Mouse (Mus musculus) thymus, postnatal 10 days (tissue): Measurements from ENCODE around the gene Slc2a4.
"Not testable (repeated sequence)": the region's sequence is repeated elsewhere in the genome, so short reads cannot be mapped to it uniquely, and the experiment has no call there.

ENCODE experiments used
- DNase-seq, 2 experiments: peaks; one replicate each; pipeline ENCODE4 v3.0.0; 2021; ENCODE audit warnings: low spot score in 2 of 2

Slc2a4 gene

DNA sequence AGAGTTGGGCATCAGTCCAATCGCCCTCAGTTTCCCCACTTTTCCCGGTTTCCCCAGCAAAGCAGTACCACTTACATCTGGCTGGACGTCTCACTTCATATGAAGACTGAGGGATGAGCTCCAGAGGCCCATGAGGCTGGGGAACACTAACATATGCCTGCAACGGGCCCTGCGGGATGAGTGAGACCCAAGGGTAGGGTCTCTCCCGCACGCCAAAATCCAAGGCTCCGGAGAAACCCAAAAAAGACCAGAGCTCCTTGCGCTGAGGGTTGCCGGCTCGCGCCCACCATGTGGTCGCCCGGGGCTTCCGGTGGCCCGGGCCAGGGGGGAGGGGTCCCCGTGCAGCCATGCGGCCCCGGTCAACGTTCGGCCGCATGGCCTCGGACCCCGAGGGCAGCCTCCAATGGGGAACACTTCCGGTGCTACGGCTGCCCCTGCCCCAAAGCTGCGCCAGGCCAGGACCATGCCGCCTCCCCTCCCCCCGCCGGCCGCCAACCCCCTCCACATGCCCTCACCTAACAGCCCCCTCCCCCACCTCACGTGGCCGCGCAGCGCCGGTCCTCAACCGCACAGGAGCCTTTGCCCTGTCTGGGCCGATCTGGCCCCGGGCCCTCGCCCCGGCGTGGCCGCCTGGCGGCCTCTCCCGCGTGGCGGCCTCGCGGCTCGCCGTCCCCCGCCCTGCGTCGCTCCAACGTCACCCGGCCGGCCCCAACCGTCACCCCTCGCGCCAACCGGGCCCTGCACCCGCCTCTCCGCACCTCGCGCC, 27.5 kb downstream of the Slc2a4 start:
- DNase-seq, result peak in 1 of 2 experiments; percentile 52

DNA sequence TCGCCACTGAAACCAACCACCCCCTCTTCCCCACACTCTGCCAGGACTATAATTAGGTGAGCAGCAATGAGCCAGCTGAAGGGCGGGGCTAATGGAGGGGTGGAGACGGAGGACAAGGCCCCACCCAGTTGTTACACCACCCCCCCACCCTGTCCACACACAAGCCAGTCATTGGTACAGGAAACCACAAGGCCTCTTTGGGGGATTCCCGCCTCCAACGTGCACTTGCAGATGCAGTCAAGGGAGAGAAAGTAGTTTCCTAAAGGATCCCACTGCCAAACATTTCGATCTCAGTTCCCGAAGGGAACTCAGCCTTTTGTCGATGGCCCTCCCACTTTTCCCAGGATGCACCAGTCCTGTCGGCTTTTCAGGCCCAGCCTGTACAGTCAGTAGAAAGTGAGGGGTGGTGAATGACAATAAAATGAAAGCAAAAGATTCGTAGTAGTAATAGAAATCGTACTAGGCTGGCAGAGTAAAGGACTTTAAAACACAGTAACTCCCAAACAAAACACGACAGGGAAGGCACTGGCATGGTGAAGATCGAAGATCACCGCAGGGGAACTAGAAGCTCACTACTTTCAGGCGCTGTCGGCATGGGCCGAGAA, 28.2 kb downstream of the Slc2a4 start:
- peak; percentile 50 to 56 for DNase-seq

- DNase-seq, result no peak
Observed at GRCm38 (mm10) chr11:69919053-69919452, 28.9 kb downstream of the Slc2a4 start.

DNA sequence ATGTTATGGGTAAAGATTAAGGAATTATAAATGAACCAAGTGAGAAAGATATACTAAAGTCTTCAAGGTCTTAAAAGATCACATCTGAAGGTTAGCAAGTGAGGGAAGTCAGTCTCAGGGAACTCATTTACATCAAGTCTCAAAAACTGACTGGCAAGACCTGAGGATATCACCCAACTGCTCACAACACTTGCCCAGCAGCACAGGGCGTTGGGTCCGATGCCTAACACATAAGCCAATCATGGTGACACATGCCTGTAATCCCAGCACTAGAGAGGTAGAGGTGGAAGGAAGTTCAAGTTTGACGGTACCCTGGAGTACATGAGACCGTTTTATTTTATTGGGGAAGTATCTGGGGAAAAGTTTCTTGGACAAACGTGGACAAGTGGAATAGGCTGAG, 29.9 kb downstream of the Slc2a4 start:
- no peak for DNase-seq

GRCm38 (mm10) chr11:69917379-69917948, 30.5 kb downstream of the Slc2a4 start:
- no peak for DNase-seq

GRCm38 (mm10) chr11:69916652-69917378, 31.2 kb downstream of the Slc2a4 start:
- not testable (repeated sequence) for DNase-seq

DNA sequence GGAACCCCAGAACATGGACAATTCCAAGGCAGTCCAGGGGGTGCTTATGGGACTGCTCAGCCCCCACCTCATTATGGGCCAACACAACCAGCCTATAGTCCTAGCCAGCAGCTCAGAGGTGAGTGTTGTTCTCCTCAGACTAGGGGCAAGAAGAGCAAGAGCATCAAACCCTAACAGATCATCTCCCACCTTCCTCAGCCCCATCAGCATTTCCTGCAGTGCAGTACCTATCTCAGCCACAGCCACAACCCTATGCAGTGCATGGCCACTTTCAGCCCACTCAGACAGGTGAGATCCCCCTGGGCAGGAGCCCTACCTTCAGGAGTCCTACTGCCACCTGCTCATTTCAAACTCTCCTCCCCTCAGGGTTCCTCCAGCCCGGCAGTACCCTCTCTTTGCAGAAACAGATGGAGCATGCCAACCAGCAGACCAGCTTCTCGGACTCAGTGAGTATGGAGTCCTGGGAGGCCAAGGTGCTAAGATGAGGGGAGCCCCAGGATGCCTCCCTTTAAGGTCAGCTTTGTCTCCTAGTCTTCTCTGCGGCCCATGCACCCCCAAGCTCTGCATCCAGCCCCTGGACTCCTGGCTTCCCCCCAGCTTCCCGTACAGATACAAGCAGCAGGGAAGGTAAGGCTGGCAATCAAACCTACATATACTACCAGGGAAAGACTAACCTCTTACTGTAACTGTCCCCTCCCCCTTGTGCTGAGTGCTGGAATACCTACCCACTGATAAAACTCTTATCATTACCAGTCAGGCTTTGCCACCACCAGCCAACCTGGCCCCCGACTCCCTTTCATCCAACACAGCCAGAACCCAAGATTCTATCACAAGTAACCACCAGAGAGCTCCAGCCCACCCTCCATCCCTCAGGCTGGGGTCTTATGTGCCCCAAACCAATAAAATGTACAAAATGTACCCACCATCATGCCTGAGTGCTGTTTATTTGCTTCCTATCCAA, 32.0 kb downstream of the Slc2a4 start:
- DNase-seq, result no peak

DNA sequence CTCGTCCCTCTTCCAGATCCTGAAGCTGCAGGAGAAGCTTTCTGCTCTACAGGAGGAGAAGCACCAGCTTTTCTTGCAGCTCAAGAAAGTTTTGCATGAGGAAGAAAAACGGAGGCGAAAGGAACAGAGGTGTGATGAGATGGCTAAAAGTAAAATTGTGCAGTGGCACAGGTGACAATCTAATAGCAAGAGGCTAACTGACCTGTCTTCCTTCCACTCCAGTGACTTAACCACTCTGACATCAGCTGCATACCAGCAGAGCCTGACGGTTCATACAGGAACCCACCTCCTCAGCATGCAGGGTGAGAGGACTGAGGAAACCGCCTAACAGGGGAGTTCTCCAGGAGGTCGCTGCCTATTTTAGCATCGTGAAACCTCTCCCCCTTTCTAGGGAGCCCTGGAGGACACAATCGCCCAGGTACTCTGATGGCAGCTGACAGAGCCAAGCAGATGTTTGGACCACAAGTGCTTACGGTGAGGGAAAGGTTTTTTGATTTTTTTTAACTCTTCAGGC, 33.0 kb downstream of the Slc2a4 start:
- no peak for DNase-seq

DNA sequence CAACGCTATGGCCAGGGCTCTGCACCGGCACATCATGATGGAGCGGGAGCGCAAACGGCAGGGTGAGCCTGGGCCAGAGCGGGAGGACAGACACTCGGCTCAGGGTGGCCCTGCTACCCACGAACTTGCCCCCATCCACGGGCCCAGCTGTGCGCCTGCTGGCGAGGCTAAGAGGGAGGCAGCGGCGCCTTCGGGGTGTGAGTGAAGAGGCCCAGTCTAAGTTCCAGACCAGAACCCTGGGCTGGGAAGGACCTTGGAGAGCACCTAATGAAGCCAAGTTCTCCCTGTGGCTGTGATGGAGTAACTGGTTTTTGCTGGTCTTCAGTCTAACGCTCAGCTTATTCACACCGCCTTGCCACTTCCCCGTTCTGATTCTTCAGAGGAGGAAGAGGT, 33.6 kb downstream of the Slc2a4 start:
- DNase-seq, result no peak

GRCm38 (mm10) chr11:69913554-69914371, 34.2 kb downstream of the Slc2a4 start, which contains the start of gene Gps2:
Gps2 (plus strand) TSS chr11:69913888.
- peak; percentile 88 to 89 for DNase-seq

GRCm38 (mm10) chr11:69912716-69913530, 35.1 kb downstream of the Slc2a4 start:
- no peak for DNase-seq

DNA sequence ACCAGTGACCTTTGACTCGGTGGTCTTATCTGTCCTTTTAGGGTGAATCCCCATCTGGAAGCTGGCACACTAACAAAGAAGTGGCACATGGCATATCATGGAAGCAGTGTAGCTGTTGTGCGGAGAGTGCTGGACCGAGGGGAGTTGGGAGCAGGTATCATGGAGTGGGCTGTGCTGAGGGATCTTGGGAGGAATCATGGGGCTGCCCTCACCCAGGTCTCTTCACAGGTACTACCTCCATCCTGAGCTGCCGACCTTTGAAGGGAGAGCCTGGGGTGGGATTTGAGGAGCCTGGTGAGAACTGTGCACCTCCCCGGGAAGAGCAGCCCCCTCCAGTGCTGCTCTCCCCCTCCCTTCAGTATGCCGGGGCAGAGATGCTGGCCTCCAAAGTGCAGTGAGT, 36.3 kb downstream of the Slc2a4 start:
- DNase-seq, result no peak

- DNase-seq, result no peak
Observed at GRCm38 (mm10) chr11:69910781-69911560, 37.0 kb downstream of the Slc2a4 start.

DNA sequence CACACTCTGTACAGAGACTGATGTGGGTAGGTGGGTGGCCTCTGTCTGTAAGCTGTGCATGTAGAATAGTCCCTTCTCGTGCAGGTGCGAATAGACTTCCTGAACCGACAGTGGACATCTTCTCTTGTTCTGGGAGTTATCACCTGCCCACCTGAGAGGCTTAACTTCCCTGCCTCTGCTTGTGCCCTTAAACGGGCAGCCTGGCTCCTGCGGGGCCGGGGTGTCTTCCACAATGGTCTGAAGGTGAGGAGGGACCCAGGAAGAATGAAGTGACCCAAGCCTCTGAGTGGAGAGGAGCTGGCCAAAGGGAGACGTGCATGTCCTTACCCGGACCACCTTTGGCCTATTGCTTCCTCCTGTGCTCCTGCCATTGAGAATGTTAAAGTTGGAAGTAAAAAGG, 37.8 kb downstream of the Slc2a4 start:
- no peak for DNase-seq

GRCm38 (mm10) chr11:69909174-69909573, 38.8 kb downstream of the Slc2a4 start:
- DNase-seq, result no peak

- no peak for DNase-seq
Observed at GRCm38 (mm10) chr11:69908645-69909044, 39.3 kb downstream of the Slc2a4 start.

DNA sequence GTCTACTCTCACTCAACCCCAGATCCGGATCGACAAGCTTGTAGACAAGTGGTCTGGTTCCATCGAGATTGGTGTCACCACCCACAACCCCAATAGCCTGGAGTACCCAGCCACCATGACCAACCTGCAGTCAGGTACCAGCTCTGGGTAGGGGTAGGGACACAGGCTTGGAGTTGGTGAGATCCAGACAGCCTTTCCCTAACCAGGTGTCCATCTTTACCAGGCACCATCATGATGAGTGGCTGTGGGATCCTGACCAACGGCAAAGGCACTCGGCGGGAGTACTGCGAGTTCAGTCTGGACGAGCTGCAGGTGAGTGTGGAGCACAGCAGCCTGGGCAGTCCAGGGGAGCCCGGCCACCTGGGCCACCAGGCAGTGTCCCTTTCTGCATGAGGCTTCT, 43.7 kb downstream of the Slc2a4 start:
- DNase-seq, result no peak

DNA sequence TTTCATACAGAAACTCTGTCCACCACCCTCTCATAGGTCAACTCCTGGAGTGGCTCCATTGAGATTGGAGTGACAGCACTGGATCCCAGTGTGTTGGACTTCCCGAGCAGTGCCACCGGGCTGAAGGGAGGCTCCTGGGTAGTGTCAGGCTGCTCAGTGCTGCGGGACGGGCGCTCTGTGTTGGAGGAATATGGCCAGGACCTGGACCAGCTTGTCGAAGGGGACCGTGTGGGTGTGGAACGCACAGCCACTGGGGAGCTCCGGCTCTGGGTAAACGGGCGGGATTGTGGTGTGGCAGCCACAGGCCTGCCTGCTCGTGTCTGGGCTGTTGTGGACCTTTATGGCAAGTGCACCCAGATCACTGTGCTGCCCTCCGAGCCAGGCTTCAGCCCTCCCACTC, 45.0 kb downstream of the Slc2a4 start:
- DNase-seq, result no peak
